Mouse (Mus musculus) bone marrow, adult 2 months (tissue): ENCODE measurements around the gene Fam83d.

Experiments
- CTCF ChIP-seq: fragments of 200-500 bp; IDR thresholded peaks from 2 replicates; pipeline ENCODE4 v1.5.1; 2011; ENCODE audit warnings: low read length, control low read depth; ENCODE audit not compliant: control insufficient read depth, insufficient read depth
- POLR2A ChIP-seq: fragments of 200-500 bp; IDR thresholded peaks from 2 replicates; pipeline ENCODE4 v1.6.1; 2011; ENCODE audit warnings: low read depth, mild to moderate bottlenecking, control low read depth, low read length, borderline replicate concordance; ENCODE audit not compliant: control insufficient read depth

DNA sequence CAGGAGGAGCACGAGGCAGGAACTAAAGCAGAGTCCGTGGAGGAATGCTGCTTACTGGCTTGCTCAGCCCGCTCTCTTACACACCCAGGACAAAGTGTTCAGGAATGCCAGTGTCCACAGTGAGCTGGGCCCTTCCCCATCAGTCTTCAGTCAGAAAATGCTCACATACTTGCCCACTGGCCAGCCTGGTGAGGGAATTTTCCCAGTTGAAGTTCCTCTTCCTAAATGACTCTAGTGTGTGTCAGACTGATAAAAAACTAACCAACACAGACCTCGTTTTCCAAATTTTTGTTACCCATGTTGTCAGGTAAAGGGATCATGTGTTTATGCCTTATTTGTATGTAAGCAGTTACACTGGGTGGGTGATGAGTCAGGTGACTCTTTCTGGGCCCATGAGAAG, 48.3 kb downstream of the Fam83d start:
- TF ChIP-seq CTCF = no peak
- no peak for TF ChIP-seq POLR2A
